Mouse (Mus musculus) myocyte (in vitro differentiated cells): ENCODE measurements at regions not wholly inside any gene's neighbourhood (a gene's known extent, or its start where the extent isn't known, plus 50 kb on each side); places are given as distances from the start of the nearest gene placed in this dataset.

Source experiments
- CEBPB ChIP-seq: IDR thresholded peaks from 2 replicates; pipeline ENCODE4 v1.6.1; 2011; ENCODE audit warnings: mild to moderate bottlenecking, moderate library complexity; ENCODE audit not compliant: poor library complexity, insufficient read depth, severe bottlenecking
- E2F4 ChIP-seq: IDR thresholded peaks from one replicate; pipeline ENCODE4 v1.6.1; 2011; ENCODE audit warnings: mild to moderate bottlenecking, control low read depth, moderate library complexity; ENCODE audit not compliant: insufficient read depth
- MYOD1 ChIP-seq, 3 experiments: IDR thresholded peaks; one replicate each; pipeline ENCODE4 v1.6.1; 2011; ENCODE audit warnings: control low read depth in 2 of 3, low read depth in 2 of 3, mild to moderate bottlenecking in 2 of 3, moderate library complexity in 1 of 3; ENCODE audit not compliant: insufficient read length in 2 of 3, control insufficient read depth in 1 of 3
- MYOG ChIP-seq, 3 experiments: IDR thresholded peaks; one replicate each; pipeline ENCODE4 v1.6.1; 2011; ENCODE audit warnings: control low read depth in 2 of 3, low read depth in 2 of 3, mild to moderate bottlenecking in 2 of 3; ENCODE audit not compliant: insufficient read length in 2 of 3, control insufficient read depth in 1 of 3, insufficient read depth in 1 of 3
- POLR2A ChIP-seq: IDR thresholded peaks from one replicate; pipeline ENCODE4 v1.6.1; 2011; ENCODE audit warnings: low read depth, mild to moderate bottlenecking, control low read depth, moderate library complexity; ENCODE audit not compliant: insufficient read length
- POLR2AphosphoS2 ChIP-seq: IDR thresholded peaks from one replicate; pipeline ENCODE4 v1.6.1; 2011; ENCODE audit warnings: low read depth, control low read depth; ENCODE audit not compliant: insufficient read length
- SRF ChIP-seq: IDR thresholded peaks from one replicate; pipeline ENCODE4 v1.6.1; 2011; ENCODE audit warnings: low read depth; ENCODE audit not compliant: control insufficient read depth, insufficient read length
- TCF12 ChIP-seq: IDR thresholded peaks from one replicate; pipeline ENCODE4 v1.6.1; 2011; ENCODE audit warnings: mild to moderate bottlenecking, control low read depth; ENCODE audit not compliant: poor library complexity, insufficient read depth, severe bottlenecking
- USF1 ChIP-seq: IDR thresholded peaks from one replicate; pipeline ENCODE4 v1.6.1; 2011; ENCODE audit warnings: low read depth, mild to moderate bottlenecking, control low read depth, moderate library complexity

GRCm38 (mm10) chr10:126680275-126681184 is 220.6 kb downstream of the Atp23 start:
- no peak for TF ChIP-seq TCF12
- TF ChIP-seq USF1, result no peak
- TF ChIP-seq POLR2A, result no peak
- no peak for TF ChIP-seq SRF
- TF ChIP-seq MYOD1 (IDR thresholded peaks at IDR 0.05; ENCODE audit: control insufficient read depth in 1 of 3, insufficient read length in 2 of 3, low read depth in 2 of 3), result no peak
- TF ChIP-seq MYOG (IDR thresholded peaks at IDR 0.05; ENCODE audit: control insufficient read depth in 1 of 3, insufficient read depth in 1 of 3, insufficient read length in 2 of 3, low read depth in 2 of 3), result no peak
- no peak for TF ChIP-seq E2F4
- TF ChIP-seq CEBPB, result no peak
- TF ChIP-seq POLR2AphosphoS2, result no peak
